Mouse (Mus musculus) hindbrain, embryonic 15.5 days (tissue): ENCODE results near the gene Zfp809. TPM values are rescaled to one million over a fixed set of nuclear protein-coding genes. Genes with fewer than 3 reads are reported as not detected.
"Not testable (repeated sequence)": the region's sequence is repeated elsewhere in the genome, so short reads cannot be mapped to it uniquely, and the experiment has no call there.

Experiments
- ATAC-seq: fragments of 200-750 bp; cut with Nextera tagmentation; 2 replicates; pipeline ENCODE4 v1.8.0; 2017; ENCODE audit warnings: low read depth, moderate number of reproducible peaks, moderate TSS enrichment; ENCODE audit not compliant: low FRiP score
- H3K27ac ChIP-seq: fragments of 300-500 bp; sonication (generic); replicated peaks from 2 replicates; pipeline ENCODE4 v1.5.1; 2015; ENCODE audit warnings: mild to moderate bottlenecking, inconsistent platforms
- H3K27me3 ChIP-seq: fragments of 300-500 bp; sonication (generic); 2 replicates; pipeline ENCODE4 v1.6.1; 2015; ENCODE audit warnings: control low read depth, inconsistent platforms
- H3K36me3 ChIP-seq: fragments of 300-500 bp; sonication (generic); 2 replicates; pipeline ENCODE4 v1.6.1; 2015; ENCODE audit warnings: control low read depth, inconsistent platforms
- H3K4me1 ChIP-seq: fragments of 300-500 bp; sonication (generic); replicated peaks from 2 replicates; pipeline ENCODE4 v1.6.1; 2015; ENCODE audit warnings: control low read depth, inconsistent platforms
- H3K4me2 ChIP-seq: fragments of 300-500 bp; sonication (generic); 2 replicates; pipeline ENCODE4 v1.6.1; 2015; ENCODE audit warnings: moderate library complexity, mild to moderate bottlenecking, inconsistent platforms
- H3K4me3 ChIP-seq: fragments of 300-500 bp; sonication (generic); 2 replicates; pipeline ENCODE4 v1.5.1; 2015; ENCODE audit warnings: mild to moderate bottlenecking, inconsistent platforms
- H3K9ac ChIP-seq: fragments of 300-500 bp; sonication (generic); 2 replicates; pipeline ENCODE4 v1.6.1; 2015; ENCODE audit warnings: inconsistent platforms
- H3K9me3 ChIP-seq: fragments of 300-500 bp; sonication (generic); 2 replicates; pipeline ENCODE4 v1.6.1; 2016; ENCODE audit warnings: control low read depth, inconsistent platforms
- WGBS: fragments of 180-500 bp; shearing (Covaris S2); methylation state at CpG from one replicate; pipeline ENCODE4 v1.1.7; 2015; 5-methylcytosine and 5-hydroxymethylcytosine counted together
- polyA plus RNA-seq: library from polyadenylated mRNA; unstranded; fragments of >200 nt; fragmentation: Nextera tagmentation; extraction: Ambion mirVana; gene quantifications from 2 replicates; pipeline ENCODE4 v1.2.1, GENCODE M21; 2015

Gene Zfp809
- polyA plus RNA-seq: 9.3 and 11.2 TPM in 2 replicates

- 2% methylated on average over 35 of the region's 35 CpGs for WGBS
Measured at GRCm38 (mm10) chr9:22225581-22226388, at the start of gene Zfp809. Gene Zfp809, plus strand, starts transcription at chr9:22225714.

GRCm38 (mm10) chr9:22188025-22188611, 37.4 kb upstream of the Zfp809 start, which contains the start of gene Zfp872:
Gene Zfp872, plus strand, starts transcription at chr9:22188090.
- WGBS: 19% methylated on average over 37 of the region's 43 CpGs
- peak within 1 kb of the TSS; percentile 86 for H3K4me2 ChIP-seq
- H3K9me3 ChIP-seq: 0 out of 2 replicates have a peak, but pooled peaks cover 9% of the 10 kb centered on the region
- 0 out of 2 replicates have a peak within 1 kb of the TSS, but pooled peaks have one; percentile 35 for H3K27ac ChIP-seq
- H3K36me3 ChIP-seq: no peaks in the 10 kb centered on the region
- H3K4me3 ChIP-seq: peak within 1 kb of the TSS; percentile 46
- peak within 1 kb of the TSS; percentile 50 for H3K9ac ChIP-seq
- ATAC-seq: peak; percentile 93
- H3K27me3 ChIP-seq: peaks cover 8% of the 10 kb centered on the region; the same call in 1 of the 2 replicates
- no peaks in the 10 kb centered on the region for H3K4me1 ChIP-seq

More at GRCm38 (mm10) chr9:22225581-22226388, at the start of gene Zfp809:
- Histone ChIP-seq H3K4me2 (peak within 1 kb of the TSS; percentile 66), H3K36me3 (no peaks in the 10 kb centered on the region), H3K27ac (peak within 1 kb of the TSS; percentile 88), H3K9ac (peak within 1 kb of the TSS; percentile 65), H3K4me3 (peak within 1 kb of the TSS; percentile 96), H3K4me1 (0 out of 2 replicates have a peak, but pooled peaks cover 8% of the 10 kb centered on the region), H3K9me3 (no peaks in the 10 kb centered on the region), H3K27me3 (no peaks in the 10 kb centered on the region)
- peak; percentile 99 for ATAC-seq

GRCm38 (mm10) chr9:22196412-22196811, 29.1 kb upstream of the Zfp809 start:
- Histone ChIP-seq H3K4me3 (no peak overlapping the region), H3K9ac (no peak overlapping the region), H3K36me3 (no peaks in the 10 kb centered on the region), H3K27me3 (no peaks in the 10 kb centered on the region), H3K9me3 (peaks cover 16% of the 10 kb centered on the region; the same call in 1 of the 2 replicates), H3K27ac (no peak overlapping the region), H3K4me2 (no peak overlapping the region), H3K4me1 (no peaks in the 10 kb centered on the region)
- 51% methylated on average over 5 of the region's 5 CpGs for WGBS
- no peak for ATAC-seq

DNA sequence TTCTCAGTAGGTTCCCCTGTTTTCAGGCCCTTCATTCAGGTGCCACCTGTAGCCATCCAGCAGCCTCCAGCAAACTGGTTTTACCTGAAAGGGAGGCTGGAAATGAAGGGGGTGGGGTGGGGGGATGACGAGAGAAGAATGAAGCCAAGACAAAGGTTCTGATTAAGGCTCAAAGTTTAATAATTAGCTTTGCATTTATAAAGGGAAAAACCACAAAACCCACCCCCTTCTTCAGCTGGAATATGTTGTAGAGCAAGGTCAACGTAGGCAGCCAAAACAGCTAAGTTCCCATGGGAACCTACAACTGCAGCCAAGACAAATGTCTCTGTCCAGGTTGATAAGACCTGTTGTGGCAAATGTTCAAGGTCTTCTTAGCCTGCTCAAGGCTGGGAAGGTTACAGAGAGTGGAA, 11.7 kb upstream of the Zfp809 start:
- Histone ChIP-seq H3K4me2 (no peak overlapping the region), H3K4me1 (no peaks in the 10 kb centered on the region), H3K27me3 (no peaks in the 10 kb centered on the region), H3K9me3 (no peaks in the 10 kb centered on the region), H3K36me3 (no peaks in the 10 kb centered on the region), H3K4me3 (no peak overlapping the region), H3K9ac (no peak overlapping the region), H3K27ac (no peak overlapping the region)
- 73% methylated on average over 2 of the region's 2 CpGs for WGBS
- ATAC-seq: no peak

DNA sequence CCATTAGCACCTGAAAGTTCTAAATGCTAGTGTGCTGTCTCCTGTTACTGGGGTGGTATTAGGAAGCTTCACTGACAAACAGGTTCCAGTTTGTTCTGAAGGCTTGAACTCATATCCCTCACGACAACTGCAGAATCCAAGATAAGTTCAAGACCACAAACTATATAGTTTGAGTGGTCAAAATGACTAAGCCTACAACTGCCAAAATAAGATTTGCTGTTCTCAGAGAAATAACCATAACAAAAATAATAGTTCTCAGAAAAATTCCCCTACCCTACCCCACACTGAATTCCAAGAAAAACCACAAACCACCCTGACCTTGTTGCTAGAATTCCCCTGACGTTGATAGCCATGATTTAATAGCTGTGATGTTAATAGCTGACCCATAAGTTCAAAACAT, 11.0 kb upstream of the Zfp809 start:
- Histone ChIP-seq H3K36me3 (no peaks in the 10 kb centered on the region), H3K9me3 (no peaks in the 10 kb centered on the region), H3K27ac (no peak overlapping the region), H3K4me3 (no peak overlapping the region), H3K27me3 (no peaks in the 10 kb centered on the region), H3K4me2 (no peak overlapping the region), H3K4me1 (no peaks in the 10 kb centered on the region), H3K9ac (no peak overlapping the region)
- 89% methylated on average over 2 of the region's 2 CpGs for WGBS
- no peak for ATAC-seq

DNA sequence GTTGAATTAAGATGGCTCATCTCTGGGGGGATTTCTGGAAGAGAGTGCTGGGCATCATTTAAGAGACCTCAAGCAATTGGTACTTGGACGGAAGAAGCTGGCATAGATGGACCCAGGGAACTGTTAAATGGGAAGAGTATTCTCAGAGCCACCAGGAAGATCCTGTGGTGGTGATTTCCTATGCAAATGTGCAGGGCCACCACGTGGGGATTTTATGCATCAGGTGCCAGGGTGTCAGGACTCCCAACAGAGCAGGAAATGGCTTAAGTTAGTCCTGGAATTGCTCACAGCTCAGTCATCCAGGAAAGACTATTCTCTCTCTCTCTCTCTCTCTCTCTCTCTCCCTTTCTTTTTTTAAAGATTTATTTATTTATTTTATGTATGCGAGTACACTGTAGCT, 8.8 kb upstream of the Zfp809 start:
- Histone ChIP-seq H3K4me1 (no peaks in the 10 kb centered on the region), H3K27ac (no peak overlapping the region), H3K9me3 (no peaks in the 10 kb centered on the region), H3K9ac (no peak overlapping the region), H3K27me3 (no peaks in the 10 kb centered on the region), H3K36me3 (no peaks in the 10 kb centered on the region), H3K4me2 (no peak overlapping the region), H3K4me3 (no peak overlapping the region)
- ATAC-seq: no peak
- 59% methylated on average over 3 of the region's 3 CpGs for WGBS

DNA sequence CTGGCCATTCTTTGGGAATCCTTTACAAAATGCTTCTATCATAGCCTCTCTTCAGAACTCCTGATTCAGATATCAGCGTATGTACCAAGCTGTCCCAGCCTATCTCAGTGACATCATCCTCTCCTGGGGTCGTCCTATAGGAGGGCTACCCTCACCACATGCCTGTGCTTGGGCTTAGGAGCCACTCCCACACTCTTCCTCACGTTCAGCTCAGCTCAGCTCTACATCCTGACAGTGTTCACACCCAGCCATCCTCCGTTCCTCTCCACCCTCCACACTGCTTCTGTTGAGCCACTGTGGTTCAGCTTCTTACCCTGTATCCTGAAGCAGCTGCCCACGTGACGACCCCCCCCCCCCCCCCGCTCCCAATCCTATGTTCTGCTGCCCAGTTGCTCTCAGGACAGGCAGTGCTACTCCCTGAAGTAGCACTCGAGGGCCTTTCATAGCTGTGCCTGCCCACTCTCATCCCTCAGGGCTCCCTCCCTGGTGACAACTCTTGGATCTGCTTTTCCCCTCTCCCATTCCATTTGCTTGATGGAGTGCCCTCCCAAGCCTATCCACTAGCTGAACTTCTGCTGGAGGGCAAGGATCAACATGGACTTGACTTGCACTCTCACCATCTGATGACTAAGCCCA, 7.5 kb upstream of the Zfp809 start:
- no peak for ATAC-seq

GRCm38 (mm10) chr9:22224066-22224465, 1.4 kb upstream of the Zfp809 start:
- Histone ChIP-seq H3K9me3 (no peaks in the 10 kb centered on the region), H3K4me3 (no peak overlapping the region), H3K36me3 (no peaks in the 10 kb centered on the region), H3K4me2 (no peak overlapping the region), H3K9ac (no peak overlapping the region), H3K27me3 (no peaks in the 10 kb centered on the region), H3K4me1 (0 out of 2 replicates have a peak, but pooled peaks cover 8% of the 10 kb centered on the region), H3K27ac (no peak overlapping the region)
- 95% methylated on average over 4 of the region's 4 CpGs for WGBS
- no peak for ATAC-seq

More for the DNA sequence above, 7.5 kb upstream of the Zfp809 start:
- no peak overlapping the region for H3K9ac ChIP-seq
- H3K36me3 ChIP-seq: no peaks in the 10 kb centered on the region
- 64% methylated on average over 8 of the region's 8 CpGs for WGBS
- H3K9me3 ChIP-seq: no peaks in the 10 kb centered on the region
- no peak overlapping the region for H3K4me2 ChIP-seq
- no peaks in the 10 kb centered on the region for H3K4me1 ChIP-seq
- no peak overlapping the region for H3K4me3 ChIP-seq
- no peak overlapping the region for H3K27ac ChIP-seq
- no peaks in the 10 kb centered on the region for H3K27me3 ChIP-seq

GRCm38 (mm10) chr9:22224536-22225503, 694 bp upstream of the Zfp809 start:
- Histone ChIP-seq H3K4me2 (peak overlapping the region; percentile 66), H3K36me3 (no peaks in the 10 kb centered on the region), H3K4me3 (peak overlapping the region; percentile 96), H3K9me3 (no peaks in the 10 kb centered on the region), H3K4me1 (0 out of 2 replicates have a peak, but pooled peaks cover 8% of the 10 kb centered on the region), H3K9ac (peak overlapping the region; percentile 65), H3K27ac (peak overlapping the region; percentile 88; the same call in 1 of the 2 replicates), H3K27me3 (no peaks in the 10 kb centered on the region)
- 25% methylated on average over 17 of the region's 17 CpGs for WGBS
- peak; percentile 78 for ATAC-seq

DNA sequence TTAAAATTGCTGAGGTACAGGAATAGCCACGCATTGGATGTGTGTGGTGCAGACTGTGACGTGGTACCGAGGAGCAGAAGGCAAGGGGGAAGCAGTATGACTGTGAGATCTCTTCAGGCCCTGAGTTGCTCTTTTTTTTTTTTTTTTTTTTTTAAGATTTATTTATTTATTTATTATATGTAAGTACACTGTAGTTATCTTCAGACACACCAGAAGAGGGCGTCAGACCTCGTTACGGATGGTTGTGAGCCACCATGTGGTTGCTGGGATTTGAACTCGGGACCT, 817 bp downstream of the Zfp809 start:
- not testable (repeated sequence) for ATAC-seq, H3K27me3 ChIP-seq, H3K36me3 ChIP-seq, H3K9me3 ChIP-seq, H3K27ac ChIP-seq, H3K4me1 ChIP-seq
- WGBS: 77% methylated on average over 7 of the region's 7 CpGs
- Histone ChIP-seq H3K9ac (peak overlapping the region; percentile 65; the same call in 1 of the 2 replicates), H3K4me3 (peak overlapping the region; percentile 96), H3K4me2 (peak overlapping the region; percentile 66)

DNA sequence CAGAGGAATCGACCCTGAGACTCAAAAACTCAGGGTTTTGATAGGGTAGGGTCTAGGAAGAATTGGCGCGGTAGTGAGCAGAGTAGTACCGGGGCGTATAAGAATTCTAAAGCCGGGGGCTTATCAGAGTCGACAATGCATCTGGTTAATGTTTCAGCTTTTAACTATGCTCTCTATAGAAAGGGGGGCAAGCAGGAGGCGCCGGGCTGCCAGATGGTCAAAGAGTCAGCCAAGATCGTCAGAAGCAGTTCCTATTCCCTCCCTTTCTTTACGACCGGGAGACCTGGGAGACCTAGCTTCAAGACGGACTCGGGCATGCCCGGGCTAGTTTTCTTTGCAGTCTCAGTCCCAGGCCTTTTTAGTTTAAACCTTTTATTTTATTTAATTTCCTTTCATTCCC, 1.3 kb downstream of the Zfp809 start:
- ATAC-seq: no peak
- H3K27me3 ChIP-seq: no peaks in the 10 kb centered on the region
- H3K4me1 ChIP-seq: 0 out of 2 replicates have a peak, but pooled peaks cover 8% of the 10 kb centered on the region
- WGBS: 75% methylated on average over 15 of the region's 15 CpGs
- no peak overlapping the region for H3K27ac ChIP-seq
- H3K9me3 ChIP-seq: no peaks in the 10 kb centered on the region
- H3K4me3 ChIP-seq: no peak overlapping the region
- H3K9ac ChIP-seq: no peak overlapping the region
- no peaks in the 10 kb centered on the region for H3K36me3 ChIP-seq
- H3K4me2 ChIP-seq: no peak overlapping the region
